Mouse (Mus musculus) midbrain, embryonic 12.5 days (tissue): ENCODE data around the gene Prss35. TPM values are rescaled to one million over a fixed set of nuclear protein-coding genes. Genes with fewer than 3 reads are reported as not detected.

Source experiments
- ATAC-seq: fragments of 200-750 bp; cut with Nextera tagmentation; 2 replicates; pipeline ENCODE4 v1.8.0; 2017; ENCODE audit warnings: low read depth, moderate TSS enrichment, moderate library complexity; ENCODE audit not compliant: low FRiP score
- H3K27ac ChIP-seq: fragments of 300-500 bp; sonication (generic); replicated peaks from 2 replicates; pipeline ENCODE4 v1.5.1; 2016; ENCODE audit warnings: mild to moderate bottlenecking
- H3K27me3 ChIP-seq: fragments of 300-500 bp; sonication (generic); 2 replicates; pipeline ENCODE4 v1.6.1; 2016; ENCODE audit warnings: mild to moderate bottlenecking
- H3K36me3 ChIP-seq: fragments of 300-500 bp; sonication (generic); 2 replicates; pipeline ENCODE4 v1.6.1; 2016
- H3K4me1 ChIP-seq: fragments of 300-500 bp; sonication (generic); 2 replicates; pipeline ENCODE4 v1.6.1; 2016
- H3K4me2 ChIP-seq: fragments of 300-500 bp; sonication (generic); replicated peaks from 2 replicates; pipeline ENCODE4 v1.6.1; 2016; ENCODE audit warnings: mild to moderate bottlenecking, moderate library complexity
- H3K4me3 ChIP-seq: fragments of 300-500 bp; sonication (generic); 2 replicates; pipeline ENCODE4 v1.5.1; 2016; ENCODE audit warnings: mild to moderate bottlenecking
- H3K9ac ChIP-seq: fragments of 300-500 bp; sonication (generic); replicated peaks from 2 replicates; pipeline ENCODE4 v1.6.1; 2016; ENCODE audit warnings: mild to moderate bottlenecking, moderate library complexity
- H3K9me3 ChIP-seq: fragments of 300-500 bp; sonication (generic); 2 replicates; pipeline ENCODE4 v1.6.1; 2016; ENCODE audit warnings: mild to moderate bottlenecking
- WGBS: fragments of 180-500 bp; shearing (Covaris S2); methylation state at CpG from one replicate; pipeline ENCODE4 v1.1.7; 2016; 5-methylcytosine and 5-hydroxymethylcytosine counted together
- polyA plus RNA-seq: library from polyadenylated mRNA; unstranded; fragments of >200 nt; fragmentation: Nextera tagmentation; extraction: Ambion mirVana; gene quantifications from 2 replicates; pipeline ENCODE4 v1.2.1, GENCODE M21; 2016

Prss35 gene
- polyA plus RNA-seq, 1 experiment from 2014 or later, result 3.2 TPM

DNA sequence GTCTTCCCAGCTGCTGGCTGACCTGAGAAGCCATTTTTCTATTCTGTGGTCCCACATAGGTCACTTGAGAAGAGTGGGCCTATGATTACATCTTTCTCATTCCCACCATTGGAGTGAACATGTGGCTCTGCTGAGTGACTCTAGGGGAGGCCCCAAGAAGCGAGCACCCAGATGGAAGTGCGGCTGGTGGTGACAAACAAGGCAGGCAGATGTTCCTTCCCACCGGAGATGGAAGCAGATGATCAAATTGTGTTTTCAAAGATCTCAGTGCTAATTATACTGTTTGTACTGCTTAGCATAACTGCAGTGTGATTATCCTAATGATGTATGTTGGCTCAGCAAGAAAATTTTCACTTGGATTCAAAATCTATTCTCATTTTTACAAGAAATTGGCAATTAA is 29.4 kb upstream of the Prss35 start:
- 87% methylated on average over 3 of the region's 3 CpGs for WGBS

DNA sequence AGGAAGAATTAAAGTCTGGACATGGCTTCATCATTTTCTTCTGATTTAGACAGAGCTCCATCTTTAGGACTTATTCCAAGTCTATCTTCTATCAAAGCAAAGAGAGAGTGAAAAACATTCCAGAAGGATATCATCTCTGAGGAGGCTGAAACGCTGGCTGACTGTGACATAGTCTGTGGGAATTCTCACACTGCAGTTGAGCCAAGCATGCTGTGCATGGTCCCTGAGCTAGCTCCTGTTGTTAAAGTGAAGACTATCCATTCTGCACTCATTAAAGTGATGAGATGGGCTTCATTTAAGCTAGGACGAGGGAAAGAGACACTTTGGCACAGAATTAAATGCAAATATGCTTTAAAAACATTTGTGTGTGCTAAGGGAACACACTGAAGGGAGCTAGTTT is 26.9 kb upstream of the Prss35 start:
- no peaks in the 10 kb centered on the region for H3K27me3 ChIP-seq
- no peak overlapping the region for H3K27ac ChIP-seq
- no peak for ATAC-seq
- no peak overlapping the region for H3K4me2 ChIP-seq
- H3K36me3 ChIP-seq, result no peaks in the 10 kb centered on the region
- WGBS, result 53% methylated on average over 2 of the region's 2 CpGs
- H3K9ac ChIP-seq, result no peak overlapping the region
- no peaks in the 10 kb centered on the region for H3K9me3 ChIP-seq
- no peaks in the 10 kb centered on the region for H3K4me1 ChIP-seq
- no peak overlapping the region for H3K4me3 ChIP-seq

More for the DNA sequence above, 29.4 kb upstream of the Prss35 start:
- no peak overlapping the region for H3K4me2 ChIP-seq
- H3K9ac ChIP-seq, result no peak overlapping the region
- no peaks in the 10 kb centered on the region for H3K4me1 ChIP-seq
- no peaks in the 10 kb centered on the region for H3K9me3 ChIP-seq
- H3K4me3 ChIP-seq, result no peak overlapping the region
- no peaks in the 10 kb centered on the region for H3K27me3 ChIP-seq
- ATAC-seq, result no peak
- no peak overlapping the region for H3K27ac ChIP-seq
- no peaks in the 10 kb centered on the region for H3K36me3 ChIP-seq

DNA sequence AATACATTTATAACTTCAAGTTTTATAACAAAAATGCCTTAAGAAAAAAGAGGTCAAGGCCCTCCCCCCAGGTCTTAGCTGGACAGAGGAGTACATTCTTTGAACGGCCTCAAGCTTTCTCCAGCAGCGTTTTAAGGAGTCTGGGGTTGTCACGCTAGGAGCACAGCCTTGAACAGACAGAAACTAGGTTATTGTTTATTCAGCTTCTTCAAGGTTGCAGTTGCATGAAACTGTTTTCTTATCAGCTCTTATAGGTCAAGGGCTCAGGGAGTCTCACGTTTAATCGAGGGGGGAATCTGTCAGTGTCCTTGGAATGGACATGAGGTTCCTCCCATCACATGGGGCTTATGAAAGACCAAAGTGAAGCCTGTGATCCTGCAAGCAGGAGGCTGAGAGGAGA is 26.3 kb upstream of the Prss35 start:
- Histone ChIP-seq H3K27ac (no peak overlapping the region), H3K4me3 (no peak overlapping the region), H3K4me2 (no peak overlapping the region), H3K27me3 (no peaks in the 10 kb centered on the region), H3K36me3 (no peaks in the 10 kb centered on the region), H3K4me1 (no peaks in the 10 kb centered on the region), H3K9ac (no peak overlapping the region), H3K9me3 (no peaks in the 10 kb centered on the region)
- WGBS, result 79% methylated on average over 5 of the region's 5 CpGs
- ATAC-seq, result no peak

DNA sequence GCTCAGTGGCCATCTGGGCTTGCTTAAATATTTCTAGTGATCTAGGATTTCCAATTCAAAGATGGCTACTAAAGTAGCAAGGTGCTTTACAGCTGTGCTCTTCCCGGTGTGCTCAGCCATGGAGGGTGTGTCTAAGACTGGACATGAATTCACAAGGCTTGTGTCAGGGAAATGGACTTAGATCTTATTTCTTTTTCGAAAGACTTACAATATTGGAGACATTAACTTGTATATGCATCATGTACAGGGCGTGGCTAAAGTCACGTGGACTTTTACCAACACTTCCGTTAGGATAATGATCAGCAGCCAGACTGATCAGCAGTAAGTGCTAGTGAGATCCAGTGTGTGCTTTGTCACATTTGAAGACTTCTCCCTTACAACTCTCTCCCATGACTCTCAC is 23.2 kb upstream of the Prss35 start:
- Histone ChIP-seq H3K4me1 (no peaks in the 10 kb centered on the region), H3K9ac (no peak overlapping the region), H3K36me3 (no peaks in the 10 kb centered on the region), H3K4me2 (no peak overlapping the region), H3K27ac (no peak overlapping the region), H3K9me3 (no peaks in the 10 kb centered on the region), H3K4me3 (no peak overlapping the region), H3K27me3 (no peaks in the 10 kb centered on the region)
- 91% methylated on average over 5 of the region's 5 CpGs for WGBS
- no peak for ATAC-seq

DNA sequence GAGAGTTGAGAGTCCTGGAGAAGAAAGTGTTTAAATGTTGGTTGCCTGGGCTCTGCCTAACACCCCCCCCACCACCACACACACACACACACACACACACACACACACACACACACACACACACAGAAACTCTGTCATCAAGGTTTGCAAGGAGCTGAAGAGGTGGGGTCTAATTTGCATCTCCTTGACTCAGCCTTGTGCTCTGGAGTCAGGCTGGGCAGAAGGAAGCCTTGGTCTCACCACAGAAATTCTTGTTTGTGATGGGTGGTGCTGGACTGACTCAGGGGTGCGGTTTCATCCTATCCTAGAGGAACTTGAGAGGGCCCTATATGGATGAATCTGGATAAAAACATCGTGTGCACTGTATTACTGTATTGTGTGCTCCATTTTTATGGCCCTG is 22.7 kb upstream of the Prss35 start:
- Histone ChIP-seq H3K9ac (no peak overlapping the region), H3K27me3 (no peaks in the 10 kb centered on the region), H3K36me3 (no peaks in the 10 kb centered on the region), H3K9me3 (no peaks in the 10 kb centered on the region), H3K4me1 (0 out of 2 replicates have a peak, but pooled peaks cover 5% of the 10 kb centered on the region), H3K4me2 (no peak overlapping the region), H3K4me3 (no peak overlapping the region), H3K27ac (no peak overlapping the region)
- 86% methylated on average over 2 of the region's 2 CpGs for WGBS
- no peak for ATAC-seq

DNA sequence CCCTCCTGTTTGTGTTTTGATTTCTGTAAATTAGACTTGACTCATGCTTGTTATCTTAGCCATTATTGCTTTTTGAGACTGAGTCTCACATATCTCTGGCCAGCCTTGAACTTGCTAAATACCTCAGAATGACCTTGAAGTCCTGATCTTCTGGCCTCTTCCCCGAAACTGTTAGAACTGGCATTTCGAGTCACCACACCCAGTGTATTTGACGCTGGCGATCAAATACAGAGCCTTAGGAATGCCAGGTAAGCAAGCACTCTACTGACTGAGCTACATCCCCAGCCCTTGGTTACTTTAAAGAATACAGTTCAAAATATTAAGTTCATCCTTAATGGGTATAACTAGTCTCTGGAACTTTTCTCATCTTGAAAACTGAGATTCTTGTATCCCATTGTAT is 18.4 kb upstream of the Prss35 start:
- Histone ChIP-seq H3K27ac (no peak overlapping the region), H3K4me3 (no peak overlapping the region), H3K4me2 (no peak overlapping the region), H3K9me3 (no peaks in the 10 kb centered on the region), H3K27me3 (no peaks in the 10 kb centered on the region), H3K9ac (no peak overlapping the region), H3K4me1 (peaks cover 13% of the 10 kb centered on the region; the same call in 1 of the 2 replicates), H3K36me3 (no peaks in the 10 kb centered on the region)
- no peak for ATAC-seq
- WGBS, result 93% methylated on average over 4 of the region's 4 CpGs

DNA sequence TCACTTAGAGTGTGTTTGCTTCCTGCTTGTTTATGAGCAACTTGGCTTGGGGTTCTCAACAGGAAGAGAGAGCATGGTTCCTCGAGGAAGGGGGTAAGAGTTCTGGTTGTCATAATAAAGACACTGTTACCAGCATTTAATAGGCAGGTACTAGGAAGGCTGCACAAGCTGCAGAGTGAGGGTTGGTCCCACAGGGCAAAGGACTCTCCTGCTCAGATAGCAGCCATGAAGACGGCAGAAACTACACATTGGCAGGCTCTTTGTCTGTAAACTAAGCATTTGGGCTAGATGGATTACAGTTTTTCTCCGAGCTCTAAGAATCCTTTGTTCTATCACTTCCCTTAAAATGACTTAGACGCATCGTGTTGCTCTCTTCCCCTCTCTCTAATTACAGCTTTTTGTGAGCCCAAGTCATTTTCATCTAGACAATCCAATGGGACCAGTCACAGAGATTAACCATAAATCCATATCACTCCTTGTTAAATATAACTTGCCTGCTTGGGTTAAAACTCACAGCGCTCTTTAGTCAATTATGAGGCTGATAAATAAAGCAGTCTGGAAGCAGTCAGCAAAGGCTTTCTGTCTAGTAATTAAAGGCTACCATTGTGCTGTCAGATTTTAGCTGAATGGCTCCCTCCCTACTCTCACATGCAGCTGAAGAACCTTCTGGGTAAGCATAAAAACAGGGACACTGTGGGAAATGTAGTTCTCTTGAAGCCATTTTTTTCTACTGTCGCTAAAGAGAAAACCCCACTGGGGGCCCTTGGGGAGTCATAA is 17.7 kb upstream of the Prss35 start:
- Histone ChIP-seq H3K4me3 (no peak overlapping the region), H3K9me3 (no peaks in the 10 kb centered on the region), H3K4me1 (peaks cover 13% of the 10 kb centered on the region; the same call in 1 of the 2 replicates), H3K36me3 (no peaks in the 10 kb centered on the region), H3K9ac (no peak overlapping the region), H3K27me3 (no peaks in the 10 kb centered on the region), H3K27ac (0 out of 2 replicates have a peak overlapping the region, but pooled peaks have one; percentile 35), H3K4me2 (no peak overlapping the region)
- 54% methylated on average over 7 of the region's 7 CpGs for WGBS
- peak; percentile 56 for ATAC-seq

DNA sequence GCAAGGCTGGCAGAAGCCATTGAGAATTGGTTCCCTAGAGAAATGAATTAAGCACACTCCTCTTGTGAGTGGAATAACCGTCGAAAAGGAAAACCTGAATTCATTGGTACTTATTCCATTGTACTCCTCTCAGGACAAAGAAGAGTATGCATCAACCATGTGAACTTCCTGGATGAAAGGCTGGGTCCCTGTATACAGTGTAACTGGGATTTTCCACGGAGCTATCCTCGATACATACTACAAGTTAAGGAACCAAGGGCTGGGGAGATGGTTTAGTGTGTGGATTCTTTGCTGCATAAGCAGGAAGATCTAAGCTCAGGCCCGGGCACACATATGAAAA is 17.1 kb upstream of the Prss35 start:
- Histone ChIP-seq H3K4me1 (peaks cover 13% of the 10 kb centered on the region; the same call in 1 of the 2 replicates), H3K27me3 (no peaks in the 10 kb centered on the region), H3K9me3 (no peaks in the 10 kb centered on the region), H3K36me3 (no peaks in the 10 kb centered on the region), H3K27ac (no peak overlapping the region), H3K4me2 (no peak overlapping the region), H3K4me3 (no peak overlapping the region), H3K9ac (no peak overlapping the region)
- WGBS, result 74% methylated on average over 5 of the region's 5 CpGs
- ATAC-seq, result no peak

DNA sequence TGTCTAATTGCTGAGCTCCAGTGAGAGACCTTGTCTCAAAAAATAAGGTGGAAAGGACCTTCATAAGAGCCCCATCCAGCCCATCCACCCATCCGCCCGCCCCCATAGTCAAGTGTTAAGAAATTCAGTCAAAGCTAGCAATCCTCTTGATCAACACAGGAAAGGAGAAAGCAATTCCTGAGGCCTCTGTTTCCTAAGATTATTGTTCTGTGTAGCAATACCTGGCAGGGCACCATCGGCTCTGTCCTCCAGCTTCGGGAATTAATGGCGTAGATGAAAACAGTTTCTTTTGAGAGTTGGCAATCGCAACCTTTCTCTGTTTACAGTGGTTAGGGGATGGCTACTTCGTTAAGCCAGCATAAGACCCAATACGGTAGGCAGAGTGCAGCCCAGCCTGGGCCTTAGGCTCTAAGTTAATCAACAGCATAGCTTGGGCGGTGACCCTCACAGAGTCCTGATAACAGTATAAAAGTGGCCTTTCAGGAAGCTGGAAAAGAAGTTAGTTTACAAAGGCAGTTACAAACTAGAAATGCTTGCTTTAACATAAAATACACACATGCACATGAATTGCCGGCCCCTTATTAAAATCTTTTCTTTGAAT is 15.1 kb upstream of the Prss35 start:
- WGBS, result 86% methylated on average over 10 of the region's 10 CpGs
- no peaks in the 10 kb centered on the region for H3K27me3 ChIP-seq
- no peak overlapping the region for H3K27ac ChIP-seq
- peaks cover 13% of the 10 kb centered on the region; the same call in 1 of the 2 replicates for H3K4me1 ChIP-seq
- H3K4me2 ChIP-seq, result no peak overlapping the region
- no peak for ATAC-seq
- no peaks in the 10 kb centered on the region for H3K36me3 ChIP-seq
- no peaks in the 10 kb centered on the region for H3K9me3 ChIP-seq
- no peak overlapping the region for H3K9ac ChIP-seq
- H3K4me3 ChIP-seq, result no peak overlapping the region

DNA sequence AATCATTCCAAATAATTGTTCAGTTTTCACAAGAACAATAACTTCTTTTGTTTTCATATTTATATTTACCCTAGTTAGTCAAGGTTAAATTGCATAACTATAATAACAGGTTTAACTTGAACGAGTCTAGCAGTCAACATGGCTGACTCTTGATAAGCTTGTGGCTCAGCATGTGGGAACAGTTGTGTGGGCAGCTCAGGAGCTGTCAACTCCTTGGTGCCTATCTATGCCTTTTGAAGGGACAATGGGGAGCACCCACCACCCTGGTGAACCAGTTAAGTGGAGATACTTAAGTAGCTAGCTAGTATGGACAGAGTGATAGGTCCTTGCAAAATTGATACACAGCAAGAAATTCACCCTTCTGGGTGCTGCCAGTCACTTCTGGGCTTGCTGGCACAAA is 14.4 kb upstream of the Prss35 start:
- H3K9me3 ChIP-seq, result no peaks in the 10 kb centered on the region
- 73% methylated on average over 1 of the region's 1 CpGs for WGBS
- no peak overlapping the region for H3K4me3 ChIP-seq
- H3K9ac ChIP-seq, result no peak overlapping the region
- H3K27me3 ChIP-seq, result no peaks in the 10 kb centered on the region
- no peak overlapping the region for H3K4me2 ChIP-seq
- no peak for ATAC-seq
- peaks cover 13% of the 10 kb centered on the region; the same call in 1 of the 2 replicates for H3K4me1 ChIP-seq
- H3K27ac ChIP-seq, result no peak overlapping the region
- no peaks in the 10 kb centered on the region for H3K36me3 ChIP-seq

DNA sequence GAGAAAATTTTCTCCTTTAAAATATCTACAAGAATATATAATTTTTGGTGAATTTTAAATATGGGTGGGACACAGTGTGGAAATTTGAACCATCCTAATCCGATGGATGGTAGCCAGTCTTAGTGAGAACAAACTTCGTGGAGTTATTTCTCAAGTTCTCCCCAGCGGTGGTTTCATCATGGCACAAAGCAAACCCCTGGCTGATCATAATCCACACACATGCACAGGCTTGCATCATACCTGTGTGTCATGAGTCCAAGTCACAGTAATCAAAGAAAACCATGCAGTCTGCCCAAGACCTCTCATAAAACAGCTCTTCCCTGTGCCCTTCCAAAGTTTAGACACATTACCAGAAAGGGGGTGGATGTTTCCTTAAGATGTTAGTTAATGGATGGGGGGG is 13.6 kb upstream of the Prss35 start:
- no peak overlapping the region for H3K4me2 ChIP-seq
- H3K27ac ChIP-seq, result no peak overlapping the region
- H3K9me3 ChIP-seq, result no peaks in the 10 kb centered on the region
- no peaks in the 10 kb centered on the region for H3K36me3 ChIP-seq
- WGBS, result 90% methylated on average over 3 of the region's 3 CpGs
- H3K4me1 ChIP-seq, result peaks cover 13% of the 10 kb centered on the region; the same call in 1 of the 2 replicates
- ATAC-seq, result no peak
- H3K9ac ChIP-seq, result no peak overlapping the region
- H3K27me3 ChIP-seq, result no peaks in the 10 kb centered on the region
- no peak overlapping the region for H3K4me3 ChIP-seq

DNA sequence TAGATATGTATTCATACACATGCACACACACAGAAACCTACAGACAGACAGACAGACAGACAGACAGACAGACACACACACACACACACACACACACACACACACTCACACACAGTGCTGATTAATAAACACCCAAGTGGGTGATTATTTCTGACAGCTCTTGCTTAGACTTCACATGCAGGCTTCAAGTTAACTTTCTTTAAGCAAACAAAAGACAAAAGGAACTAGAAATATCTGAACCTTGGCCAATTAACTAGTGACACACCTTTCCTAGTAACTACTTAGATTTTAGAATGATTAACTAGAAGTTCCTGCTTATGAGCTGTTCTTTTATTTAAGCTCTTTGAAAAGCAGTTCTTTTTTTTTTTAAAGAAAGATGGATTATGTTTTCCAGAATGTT is 9.1 kb upstream of the Prss35 start:
- no peaks in the 10 kb centered on the region for H3K4me1 ChIP-seq
- no peak overlapping the region for H3K4me2 ChIP-seq
- H3K4me3 ChIP-seq, result no peak overlapping the region
- no peak overlapping the region for H3K27ac ChIP-seq
- no peaks in the 10 kb centered on the region for H3K9me3 ChIP-seq
- H3K36me3 ChIP-seq, result no peaks in the 10 kb centered on the region
- H3K9ac ChIP-seq, result no peak overlapping the region
- ATAC-seq, result no peak
- no peaks in the 10 kb centered on the region for H3K27me3 ChIP-seq
